Mouse (Mus musculus) kidney, adult 2 months (tissue): ENCODE measurements at regions not wholly inside any gene's neighbourhood (a gene's known extent, or its start where the extent isn't known, plus 50 kb on each side); places are given as distances from the start of the nearest gene placed in this dataset.

Source experiments
- DNase-seq: peaks from one replicate; pipeline ENCODE4 v3.0.0; 2021
- H3K27ac ChIP-seq: fragments of 200-500 bp; 2 replicates; pipeline ENCODE4 v1.5.1; 2012; ENCODE audit warnings: low read depth, low read length, control low read depth, inconsistent platforms; ENCODE audit not compliant: insufficient read depth
- H3K27me3 ChIP-seq: fragments of 200-500 bp; replicated peaks from 2 replicates; pipeline ENCODE4 v1.6.1; 2012; ENCODE audit warnings: mild to moderate bottlenecking, moderate library complexity, low read length, inconsistent platforms; ENCODE audit not compliant: control insufficient read depth, insufficient read depth
- H3K36me3 ChIP-seq: fragments of 200-500 bp; 2 replicates; pipeline ENCODE4 v1.6.1; 2012; ENCODE audit warnings: mild to moderate bottlenecking, moderate library complexity, low read length, inconsistent platforms; ENCODE audit not compliant: control insufficient read depth, insufficient read depth
- H3K4me1 ChIP-seq: fragments of 200-500 bp; 2 replicates; pipeline ENCODE4 v1.6.1; 2011; ENCODE audit warnings: low read length; ENCODE audit not compliant: control insufficient read depth, insufficient read depth
- H3K4me3 ChIP-seq: fragments of 200-500 bp; 2 replicates; pipeline ENCODE4 v1.5.1; 2011; ENCODE audit warnings: mild to moderate bottlenecking, low read depth, low read length, control low read depth; ENCODE audit not compliant: insufficient read depth
- CTCF ChIP-seq: fragments of 200-500 bp; conservative IDR thresholded peaks from 2 replicates; pipeline ENCODE4 v1.5.1; 2011; ENCODE audit warnings: low read depth, mild to moderate bottlenecking, control low read depth, low read length, moderate library complexity, mixed read lengths; ENCODE audit not compliant: insufficient read depth, insufficient read length
- POLR2A ChIP-seq: fragments of 200-500 bp; IDR thresholded peaks from one replicate; pipeline ENCODE4 v1.6.1; 2011; ENCODE audit warnings: low read depth, low read length, control low read depth
- WGBS: fragments of 180-500 bp; shearing (Covaris S2); methylation state at CpG from one replicate; pipeline ENCODE4 v1.1.7; 2018; 5-methylcytosine and 5-hydroxymethylcytosine counted together

DNA sequence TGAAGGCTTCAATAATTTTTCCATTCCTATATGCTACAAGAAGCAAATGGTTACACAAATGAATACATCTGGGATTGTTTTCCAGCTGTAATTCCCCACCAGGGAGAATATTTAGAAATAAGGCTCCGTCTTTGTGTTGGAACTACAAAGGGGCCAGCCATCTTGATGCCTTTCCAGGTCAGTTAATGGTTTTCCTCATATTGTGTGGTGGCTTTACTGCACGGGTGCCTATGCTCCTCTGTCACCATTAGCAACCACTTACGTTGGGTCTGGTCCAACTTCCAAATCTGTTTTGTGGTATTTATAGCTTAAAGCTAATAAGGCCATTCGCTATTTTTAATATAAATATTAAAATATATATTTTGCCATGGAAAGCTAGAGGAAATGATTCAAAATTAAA lies 312.1 kb upstream of the Meox2 start:
- DNase-seq: no peak
- H3K36me3 ChIP-seq: no peaks in the 10 kb centered on the region
- no peaks in the 10 kb centered on the region for H3K4me1 ChIP-seq
- H3K27ac ChIP-seq: no peak overlapping the region
- WGBS: 85% methylated on average over 4 of the region's 4 CpGs
- TF ChIP-seq CTCF (no peak), POLR2A (no peak)
- H3K4me3 ChIP-seq: no peak overlapping the region
- no peaks in the 10 kb centered on the region for H3K27me3 ChIP-seq

DNA sequence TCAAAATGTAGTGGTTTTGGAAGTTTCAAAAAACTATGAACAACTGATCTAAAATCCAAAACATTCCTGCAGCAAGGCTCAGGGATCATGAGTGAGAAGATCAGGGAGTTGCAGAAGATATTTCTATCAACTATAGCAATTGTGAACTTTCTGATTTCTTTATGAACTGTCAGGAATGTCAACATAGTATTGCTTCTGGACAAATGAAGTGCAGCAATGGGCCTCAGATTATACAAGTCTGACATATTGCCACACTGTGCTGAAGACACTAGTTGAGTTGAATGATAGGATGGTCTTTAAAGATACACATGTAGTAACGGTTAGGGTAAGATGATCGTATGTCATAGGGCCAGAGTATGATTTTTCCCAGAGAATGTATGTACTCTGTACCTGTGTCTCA lies 290.4 kb upstream of the Meox2 start:
- H3K4me1 ChIP-seq: no peaks in the 10 kb centered on the region
- 84% methylated on average over 2 of the region's 2 CpGs for WGBS
- no peak overlapping the region for H3K27ac ChIP-seq
- no peak for DNase-seq
- H3K4me3 ChIP-seq: no peak overlapping the region
- H3K36me3 ChIP-seq: no peaks in the 10 kb centered on the region
- no peaks in the 10 kb centered on the region for H3K27me3 ChIP-seq
- TF ChIP-seq CTCF (no peak), POLR2A (no peak)

DNA sequence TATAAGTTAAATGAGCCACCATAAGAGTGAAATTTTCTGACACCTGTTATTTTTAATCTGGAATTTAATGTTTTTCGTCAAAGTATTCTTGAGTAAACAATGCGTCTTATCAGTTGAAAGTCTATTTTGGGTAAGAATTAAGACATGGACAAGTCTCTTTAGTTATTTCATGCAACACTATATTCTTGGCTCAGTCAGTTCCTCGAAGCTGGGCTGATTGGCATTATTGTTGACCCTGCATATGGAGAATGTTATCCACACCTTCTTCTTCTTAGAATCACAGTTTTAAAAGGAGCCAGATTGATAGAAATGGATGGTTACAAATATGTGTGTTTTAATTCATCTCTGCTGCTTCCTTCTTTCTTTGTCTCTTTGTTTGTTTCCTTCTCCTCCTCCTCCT lies 289.5 kb upstream of the Meox2 start:
- 80% methylated on average over 3 of the region's 3 CpGs for WGBS
- no peak overlapping the region for H3K27ac ChIP-seq
- no peaks in the 10 kb centered on the region for H3K4me1 ChIP-seq
- H3K36me3 ChIP-seq: no peaks in the 10 kb centered on the region
- no peak for DNase-seq
- no peaks in the 10 kb centered on the region for H3K27me3 ChIP-seq
- no peak overlapping the region for H3K4me3 ChIP-seq
- no peak for TF ChIP-seq POLR2A
- TF ChIP-seq CTCF: no peak

DNA sequence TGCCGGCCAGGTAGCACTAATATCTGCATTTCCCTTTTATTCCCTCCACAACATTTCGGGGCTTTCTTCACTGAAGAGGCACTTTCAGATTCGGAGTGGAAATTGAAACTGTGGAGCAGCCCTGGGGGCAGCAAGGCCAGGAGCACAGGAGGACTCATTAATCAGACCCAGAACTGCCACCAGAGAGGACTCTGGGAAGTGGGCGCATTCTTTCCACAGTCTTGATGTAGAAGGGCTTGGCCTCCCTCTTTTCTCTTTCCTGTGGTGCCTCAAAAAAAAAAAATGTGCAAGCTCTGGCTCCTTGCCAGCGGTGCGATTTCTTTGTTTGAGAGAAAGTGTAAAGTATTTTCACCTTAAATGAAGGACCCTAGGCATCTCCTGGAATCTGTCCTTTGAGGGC lies 281.6 kb upstream of the Meox2 start:
- Histone ChIP-seq H3K27me3 (no peaks in the 10 kb centered on the region), H3K36me3 (no peaks in the 10 kb centered on the region), H3K27ac (no peak overlapping the region), H3K4me3 (no peak overlapping the region), H3K4me1 (no peaks in the 10 kb centered on the region)
- TF ChIP-seq CTCF: no peak
- TF ChIP-seq POLR2A: no peak
- 52% methylated on average over 6 of the region's 6 CpGs for WGBS
- peak; percentile 19 for DNase-seq

DNA sequence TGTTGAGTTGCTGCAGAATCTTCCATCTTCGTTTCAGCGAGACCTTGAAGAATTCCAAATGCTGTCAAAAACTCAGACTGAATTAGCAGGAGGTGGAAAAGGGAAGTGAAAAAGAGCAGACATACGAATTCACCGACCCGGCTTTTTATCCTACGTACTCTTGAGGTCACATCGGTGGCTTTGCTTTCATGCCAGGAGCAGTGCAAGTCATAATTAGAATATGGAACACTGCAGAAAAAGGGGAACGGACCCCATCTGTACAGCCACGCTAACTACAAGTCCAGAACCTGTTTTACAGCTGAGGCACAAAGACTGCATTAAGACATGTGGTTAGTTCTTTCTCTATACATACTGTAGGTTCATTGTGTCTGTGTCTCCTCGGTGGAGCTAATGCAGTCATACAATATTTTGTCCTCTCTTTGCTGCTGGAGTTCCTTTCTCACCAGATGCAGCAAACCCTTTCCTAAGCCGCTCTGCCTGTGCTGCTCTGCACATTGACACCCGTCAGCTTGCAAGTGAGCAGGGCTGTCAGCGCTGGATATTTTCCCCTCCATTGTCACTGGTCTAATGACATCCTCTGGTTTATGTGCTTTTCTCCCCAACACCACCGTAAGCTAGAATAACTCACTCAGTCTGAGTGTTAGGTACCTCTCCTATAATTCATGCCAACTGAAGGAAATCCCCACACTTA lies 276.9 kb upstream of the Meox2 start:
- H3K36me3 ChIP-seq: no peaks in the 10 kb centered on the region
- TF ChIP-seq POLR2A (no peak), CTCF (no peak)
- no peaks in the 10 kb centered on the region for H3K4me1 ChIP-seq
- no peak overlapping the region for H3K27ac ChIP-seq
- H3K27me3 ChIP-seq: no peaks in the 10 kb centered on the region
- WGBS: 68% methylated on average over 14 of the region's 14 CpGs
- DNase-seq: no peak
- H3K4me3 ChIP-seq: no peak overlapping the region

DNA sequence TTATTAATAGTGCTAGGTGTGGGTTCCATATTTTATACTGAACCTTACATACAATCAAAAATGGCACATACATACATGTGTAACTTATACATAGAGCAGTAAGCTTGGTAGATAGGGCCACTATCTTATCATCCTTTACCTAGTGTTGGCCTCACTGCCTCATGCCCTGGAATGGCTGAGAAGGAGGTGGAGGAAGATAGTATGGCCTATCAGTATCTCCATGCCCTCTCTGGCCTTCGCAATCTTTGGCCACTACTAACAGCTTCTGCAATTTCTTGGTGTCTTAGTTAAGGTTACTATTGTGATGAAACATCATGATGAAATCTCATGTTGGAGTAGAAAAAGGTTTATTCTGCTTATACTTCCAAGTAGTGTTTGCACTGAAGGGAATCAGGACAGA lies 265.4 kb upstream of the Meox2 start:
- Histone ChIP-seq H3K36me3 (no peaks in the 10 kb centered on the region), H3K27me3 (no peaks in the 10 kb centered on the region), H3K27ac (no peak overlapping the region), H3K4me1 (no peaks in the 10 kb centered on the region), H3K4me3 (no peak overlapping the region)
- no peak for DNase-seq
- TF ChIP-seq CTCF: no peak
- TF ChIP-seq POLR2A: no peak
- WGBS: 96% methylated on average over 1 of the region's 1 CpGs

DNA sequence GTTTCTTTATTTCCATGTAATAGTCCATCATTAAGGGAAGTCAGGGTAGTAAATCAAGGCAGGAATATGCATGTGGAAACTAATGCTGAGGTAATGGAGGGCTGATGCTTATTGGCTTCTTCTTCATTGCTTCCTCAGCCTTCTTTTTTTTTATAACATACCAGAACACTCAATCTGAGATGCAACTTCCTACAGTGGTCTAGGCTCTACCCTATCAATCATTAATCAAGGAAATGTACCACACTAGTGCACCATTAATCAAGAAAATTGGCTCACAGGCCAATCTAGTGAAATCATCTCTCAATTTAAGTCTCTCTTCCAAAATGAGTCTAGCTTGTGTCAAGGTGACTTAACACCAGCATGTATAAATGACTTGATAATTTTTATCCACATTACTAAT lies 263.2 kb upstream of the Meox2 start:
- TF ChIP-seq POLR2A: no peak
- TF ChIP-seq CTCF: no peak
- no peak for DNase-seq
- H3K27ac ChIP-seq: no peak overlapping the region

More for the DNA sequence above, 263.2 kb upstream of the Meox2 start:
- no peaks in the 10 kb centered on the region for H3K4me1 ChIP-seq
- H3K36me3 ChIP-seq: no peaks in the 10 kb centered on the region
- H3K4me3 ChIP-seq: no peak overlapping the region
- H3K27me3 ChIP-seq: no peaks in the 10 kb centered on the region
